Mouse (Mus musculus) midbrain, postnatal 0 days (tissue): Measurements from ENCODE around the gene Galnt7. TPM values are rescaled to one million over a fixed set of nuclear protein-coding genes. Genes with fewer than 3 reads are reported as not detected.

ENCODE experiments used
- ATAC-seq: fragments of 200-750 bp; cut with Nextera tagmentation; 2 replicates; pipeline ENCODE4 v1.8.0; 2017; ENCODE audit warnings: moderate number of reproducible peaks, mild to moderate bottlenecking, moderate TSS enrichment, moderate library complexity; ENCODE audit not compliant: low FRiP score
- DNase-seq: peaks from one replicate; pipeline ENCODE4 v3.0.0-alpha.2; 2015; ENCODE audit warnings: low spot score
- H3K27ac ChIP-seq: fragments of 300-500 bp; sonication (generic); 2 replicates; pipeline ENCODE4 v1.5.1; 2014; ENCODE audit warnings: low read depth, mild to moderate bottlenecking, low read length, mixed read lengths
- H3K27me3 ChIP-seq: fragments of 300-500 bp; sonication (generic); 2 replicates; pipeline ENCODE4 v1.6.1; 2014; ENCODE audit warnings: low read length, control low read depth, mixed read lengths; ENCODE audit not compliant: insufficient read depth
- H3K36me3 ChIP-seq: fragments of 300-500 bp; sonication (generic); 2 replicates; pipeline ENCODE4 v1.6.1; 2014; ENCODE audit warnings: low read length, control low read depth, mixed read lengths; ENCODE audit not compliant: insufficient read depth
- H3K4me1 ChIP-seq: fragments of 300-500 bp; sonication (generic); 2 replicates; pipeline ENCODE4 v1.6.1; 2014; ENCODE audit warnings: mild to moderate bottlenecking, control low read depth, antibody characterized with exemption, low read length, mixed read lengths; ENCODE audit not compliant: insufficient read depth
- H3K4me2 ChIP-seq: fragments of 300-500 bp; sonication (generic); 2 replicates; pipeline ENCODE4 v1.6.1; 2014; ENCODE audit warnings: low read depth, mild to moderate bottlenecking, low read length, mixed read lengths; ENCODE audit not compliant: poor library complexity, severe bottlenecking
- H3K4me3 ChIP-seq: fragments of 300-500 bp; sonication (generic); 2 replicates; pipeline ENCODE4 v1.5.1; 2014; ENCODE audit warnings: low read depth, mild to moderate bottlenecking, low read length, moderate library complexity
- H3K9ac ChIP-seq: fragments of 300-500 bp; sonication (generic); replicated peaks from 2 replicates; pipeline ENCODE4 v1.6.1; 2014; ENCODE audit warnings: mild to moderate bottlenecking, low read length, moderate library complexity, mixed read lengths; ENCODE audit not compliant: poor library complexity, severe bottlenecking
- H3K9me3 ChIP-seq: fragments of 300-500 bp; sonication (generic); 2 replicates; pipeline ENCODE4 v1.6.1; 2016; ENCODE audit warnings: low read length, control low read depth
- CTCF ChIP-seq: IDR thresholded peaks from 2 replicates; pipeline ENCODE4 v1.5.1; 2016; ENCODE audit warnings: antibody characterized with exemption, mild to moderate bottlenecking
- WGBS: fragments of 180-500 bp; shearing (Covaris S2); extraction: QIAGEN DNeasy Blood & Tissue Kit; methylation state at CpG from one replicate; pipeline ENCODE4 v1.1.7; 2014; 5-methylcytosine and 5-hydroxymethylcytosine counted together
- polyA plus RNA-seq: library from polyadenylated mRNA; unstranded; fragments of >200 nt; fragmentation: Nextera tagmentation; extraction: Ambion mirVana; gene quantifications from 2 replicates; pipeline ENCODE4 v1.2.1, GENCODE M21; 2015
- total RNA-seq: library from RNA; depleted of rRNA; stranded (reverse); fragments of >200 nt; gene quantifications from 2 replicates; pipeline ENCODE4 v1.2.3, GENCODE M21; 2014

The Galnt7 gene
- total and polyA plus RNA-seq, 2 experiments from 2014 or later: 4.7 to 6.2 TPM

DNA sequence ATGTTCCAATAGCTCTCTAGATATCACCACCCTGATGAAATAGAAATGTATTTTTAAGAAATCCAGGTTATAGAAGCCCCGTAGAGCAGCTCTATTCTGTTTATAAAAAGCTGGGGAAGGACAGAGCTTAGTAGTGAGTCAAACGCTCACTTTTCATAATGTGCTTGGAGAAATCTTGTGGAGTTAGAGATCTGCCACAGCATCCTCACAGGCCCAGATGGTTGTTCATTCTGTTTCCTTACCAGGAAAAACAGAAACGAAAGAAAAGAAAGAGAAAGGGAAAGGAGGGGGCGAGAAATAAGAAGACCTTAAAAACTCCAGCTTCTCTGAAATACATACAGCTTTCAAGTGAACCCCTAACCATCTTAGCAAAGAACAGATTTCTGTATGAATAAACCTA is 28.9 kb downstream of the Galnt7 start:
- WGBS: 87% methylated on average over 4 of the region's 4 CpGs

DNA sequence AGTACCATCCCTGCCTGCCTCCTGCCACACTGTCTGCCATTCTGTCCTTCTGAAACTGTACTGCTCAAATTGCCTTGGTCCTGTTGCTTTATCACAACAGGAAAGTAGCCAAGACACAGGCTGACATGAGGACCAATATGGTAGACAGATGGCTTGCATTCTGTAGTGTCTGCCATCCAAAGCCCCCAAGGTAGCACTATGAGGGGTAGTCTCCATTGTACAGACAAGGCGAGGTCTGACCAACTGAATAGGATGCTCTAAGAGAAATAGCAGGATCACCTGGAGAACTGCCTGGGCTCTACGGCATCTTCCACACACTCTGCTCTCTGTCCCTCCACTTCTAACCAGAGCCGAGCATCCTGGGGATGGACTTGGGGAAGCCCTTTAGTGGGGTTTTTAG is 29.8 kb downstream of the Galnt7 start:
- Histone ChIP-seq H3K9me3 (no peaks in the 10 kb centered on the region), H3K4me2 (no peak overlapping the region), H3K27ac (no peak overlapping the region), H3K36me3 (no peaks in the 10 kb centered on the region), H3K9ac (no peak overlapping the region), H3K4me3 (no peak overlapping the region), H3K4me1 (no peaks in the 10 kb centered on the region), H3K27me3 (no peaks in the 10 kb centered on the region)
- TF ChIP-seq CTCF: no peak
- 85% methylated on average over 3 of the region's 3 CpGs for WGBS
- no peak for DNase-seq
- no peak for ATAC-seq

More for the DNA sequence above, 28.9 kb downstream of the Galnt7 start:
- Histone ChIP-seq H3K27me3 (no peaks in the 10 kb centered on the region), H3K9ac (no peak overlapping the region), H3K36me3 (no peaks in the 10 kb centered on the region), H3K4me1 (no peaks in the 10 kb centered on the region), H3K27ac (no peak overlapping the region), H3K4me3 (no peak overlapping the region), H3K4me2 (no peak overlapping the region), H3K9me3 (no peaks in the 10 kb centered on the region)
- no peak for TF ChIP-seq CTCF
- ATAC-seq (no peak), DNase-seq (no peak)

DNA sequence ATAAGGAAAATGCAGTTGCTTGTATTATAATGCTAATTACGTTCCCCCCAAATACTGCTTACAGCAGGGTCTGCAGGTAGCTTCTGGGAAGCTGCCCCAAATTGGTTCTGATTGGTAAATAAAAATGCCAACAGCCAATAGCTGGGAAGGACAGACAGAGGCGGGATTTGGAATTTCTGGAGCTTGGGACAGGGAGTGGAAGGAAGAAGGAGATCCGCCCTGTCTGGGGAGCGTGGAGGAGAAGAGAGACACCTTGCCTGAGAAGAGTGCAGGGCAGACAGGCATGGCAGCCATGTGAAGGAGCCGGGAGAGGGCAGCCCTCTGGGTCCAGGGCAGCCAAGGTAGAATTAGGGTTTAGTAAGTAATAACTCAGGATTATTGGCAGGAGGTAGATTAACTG is 35.9 kb downstream of the Galnt7 start:
- no peak overlapping the region for H3K4me3 ChIP-seq
- no peak for TF ChIP-seq CTCF
- no peaks in the 10 kb centered on the region for H3K27me3 ChIP-seq
- H3K36me3 ChIP-seq: no peaks in the 10 kb centered on the region
- H3K4me1 ChIP-seq: no peaks in the 10 kb centered on the region
- H3K27ac ChIP-seq: no peak overlapping the region
- ATAC-seq (no peak), DNase-seq (no peak)
- 66% methylated on average over 5 of the region's 5 CpGs for WGBS
- no peak overlapping the region for H3K9ac ChIP-seq
- no peak overlapping the region for H3K4me2 ChIP-seq
- H3K9me3 ChIP-seq: no peaks in the 10 kb centered on the region

DNA sequence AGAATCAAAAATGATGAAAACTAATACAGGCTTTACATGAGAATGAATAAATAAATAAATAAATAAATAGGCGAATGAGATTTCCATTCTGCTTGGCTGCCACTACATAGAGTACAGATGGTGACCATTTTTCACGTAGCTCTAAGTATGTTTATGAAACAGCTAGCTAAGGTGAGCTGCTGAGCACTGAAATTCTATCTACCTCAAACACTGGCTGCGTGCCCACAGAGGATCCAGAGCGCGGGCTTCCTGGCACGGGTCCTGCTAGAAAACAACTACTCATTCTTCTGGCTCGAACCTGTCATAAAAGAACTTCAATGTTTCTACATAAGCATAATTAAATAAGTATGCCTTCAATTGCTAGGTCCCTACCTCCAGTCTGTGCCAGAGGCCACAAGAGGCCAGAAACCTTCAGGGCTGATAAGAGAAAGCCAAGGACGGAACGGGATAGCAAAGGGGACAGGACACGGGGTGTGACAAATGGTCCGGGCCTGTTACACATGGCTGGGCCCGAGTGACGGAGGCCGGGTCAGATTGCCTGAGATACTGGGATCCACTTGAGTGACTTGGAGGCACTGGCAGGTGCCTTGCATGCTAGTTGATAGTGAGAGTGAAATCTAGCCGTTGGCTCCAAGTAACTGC is 37.7 kb downstream of the Galnt7 start:
- TF ChIP-seq CTCF: no peak
- H3K27me3 ChIP-seq: no peaks in the 10 kb centered on the region
- no peaks in the 10 kb centered on the region for H3K4me1 ChIP-seq
- no peak overlapping the region for H3K4me3 ChIP-seq
- H3K27ac ChIP-seq: no peak overlapping the region
- H3K36me3 ChIP-seq: no peaks in the 10 kb centered on the region
- H3K9ac ChIP-seq: no peak overlapping the region
- WGBS: 75% methylated on average over 15 of the region's 15 CpGs
- no peaks in the 10 kb centered on the region for H3K9me3 ChIP-seq
- DNase-seq: peak; percentile 47
- no peak for ATAC-seq
- H3K4me2 ChIP-seq: no peak overlapping the region

DNA sequence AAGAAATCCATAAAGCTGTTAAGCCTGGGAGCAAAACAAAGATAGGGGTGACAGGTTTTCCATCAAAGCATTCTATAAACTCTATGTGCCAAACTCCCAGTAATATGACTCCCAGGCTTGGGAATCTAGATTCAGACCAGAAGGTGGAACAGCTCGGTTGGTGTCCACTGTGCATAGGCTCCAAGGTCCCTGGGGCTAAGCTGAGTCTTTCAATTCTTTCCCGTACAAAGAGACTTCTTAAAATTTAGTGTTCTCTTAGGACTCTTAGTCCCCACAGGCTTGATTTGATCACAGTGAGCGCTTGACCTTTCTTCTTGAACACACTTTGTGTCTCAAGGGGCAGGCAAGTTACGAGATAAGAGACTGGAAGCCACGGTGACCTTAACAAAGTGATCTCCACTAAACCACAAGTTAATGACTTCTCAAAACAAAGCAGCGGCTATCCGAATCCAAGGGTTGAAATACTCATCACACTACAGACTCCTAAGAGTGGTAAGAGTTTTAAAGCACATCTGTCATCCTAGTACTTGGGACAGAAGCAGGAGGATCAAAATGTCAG is 41.3 kb downstream of the Galnt7 start:
- H3K36me3 ChIP-seq: no peaks in the 10 kb centered on the region
- no peak for DNase-seq
- no peak overlapping the region for H3K4me2 ChIP-seq
- no peak overlapping the region for H3K4me3 ChIP-seq
- H3K27me3 ChIP-seq: no peaks in the 10 kb centered on the region
- no peak for TF ChIP-seq CTCF
- no peak for ATAC-seq
- 46% methylated on average over 7 of the region's 7 CpGs for WGBS
- no peak overlapping the region for H3K27ac ChIP-seq
- H3K4me1 ChIP-seq: no peaks in the 10 kb centered on the region
- H3K9ac ChIP-seq: no peak overlapping the region
- H3K9me3 ChIP-seq: no peaks in the 10 kb centered on the region

DNA sequence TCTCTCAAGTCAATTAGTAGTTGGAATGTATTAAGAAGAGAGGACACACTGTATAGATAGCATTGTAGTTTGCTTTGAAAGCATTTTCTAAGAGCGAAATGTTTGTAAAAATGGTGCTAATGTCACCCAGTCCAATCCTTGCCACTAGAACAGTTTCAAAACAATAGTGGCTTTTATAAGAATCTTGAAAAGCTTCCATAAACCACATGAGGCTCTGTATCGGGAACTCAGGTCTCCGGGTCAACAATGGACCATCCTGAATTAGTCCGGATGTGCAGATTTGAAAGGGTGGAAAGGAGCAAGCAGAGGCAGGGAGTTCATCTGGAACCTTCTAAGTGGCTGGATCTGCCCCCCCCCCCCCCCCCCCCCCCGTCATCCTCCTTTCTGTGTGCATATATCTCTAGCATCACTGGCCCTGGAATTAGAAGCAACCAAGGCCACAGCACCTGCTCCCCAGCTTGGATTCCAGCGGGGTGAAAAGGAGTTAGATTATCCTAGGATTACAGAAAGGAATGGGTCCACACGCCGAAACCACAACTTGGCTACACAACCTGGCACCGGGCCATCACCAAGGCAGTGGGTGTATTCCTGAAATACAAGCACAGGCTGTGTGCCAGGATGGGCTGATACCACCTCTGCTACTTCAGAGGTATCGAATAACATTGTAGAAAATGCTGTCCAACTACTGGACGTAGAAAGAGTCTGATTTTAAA is 42.0 kb downstream of the Galnt7 start:
- Histone ChIP-seq H3K36me3 (no peaks in the 10 kb centered on the region), H3K9ac (no peak overlapping the region), H3K4me3 (no peak overlapping the region), H3K4me2 (no peak overlapping the region), H3K9me3 (no peaks in the 10 kb centered on the region), H3K27me3 (no peaks in the 10 kb centered on the region), H3K27ac (no peak overlapping the region), H3K4me1 (no peaks in the 10 kb centered on the region)
- no peak for TF ChIP-seq CTCF
- 67% methylated on average over 10 of the region's 11 CpGs for WGBS
- DNase-seq: peak; percentile 28
- ATAC-seq: no peak
